Mouse (Mus musculus): Measurements from ENCODE around the gene Ankfn1.

- TF ChIP-seq CTCF (IDR thresholded peaks at IDR 0.05; ENCODE audit: low read depth, low read length): no peak
- TF ChIP-seq POLR2A (IDR thresholded peaks at IDR 0.05; ENCODE audit: borderline replicate concordance, low read depth, low read length): no peak
Measured at GRCm38 (mm10) chr11:89356018-89356417, 421.4 kb downstream of the Ankfn1 start.

Data from bone marrow macrophage, adult 2 months (primary cell).